Mouse (Mus musculus) left cerebral cortex, postnatal 14 days (tissue): ENCODE results near the gene Lrpprc. TPM values are rescaled to one million over a fixed set of nuclear protein-coding genes. Genes with fewer than 3 reads are reported as not detected.

Experiments
- DNase-seq, 2 experiments: peaks; one replicate each; pipeline ENCODE4 v3.0.0; 2021 to 2022; ENCODE audit warnings: low spot score in 2 of 2, mixed read lengths in 1 of 2
- intact Hi-C: fragments of 180-260 bp; cut with DNase I; formaldehyde crosslinking; loops from one replicate; pipeline ENCODE4 v1.15.1; 2025
- total RNA-seq, 2 experiments: library from RNA; stranded (reverse); gene quantifications; 2 replicates each; pipeline ENCODE4 v1.2.3; 2021

The Lrpprc gene
- total RNA-seq, 2 experiments from 2014 or later, result 63.5 to 66.2 TPM

DNA sequence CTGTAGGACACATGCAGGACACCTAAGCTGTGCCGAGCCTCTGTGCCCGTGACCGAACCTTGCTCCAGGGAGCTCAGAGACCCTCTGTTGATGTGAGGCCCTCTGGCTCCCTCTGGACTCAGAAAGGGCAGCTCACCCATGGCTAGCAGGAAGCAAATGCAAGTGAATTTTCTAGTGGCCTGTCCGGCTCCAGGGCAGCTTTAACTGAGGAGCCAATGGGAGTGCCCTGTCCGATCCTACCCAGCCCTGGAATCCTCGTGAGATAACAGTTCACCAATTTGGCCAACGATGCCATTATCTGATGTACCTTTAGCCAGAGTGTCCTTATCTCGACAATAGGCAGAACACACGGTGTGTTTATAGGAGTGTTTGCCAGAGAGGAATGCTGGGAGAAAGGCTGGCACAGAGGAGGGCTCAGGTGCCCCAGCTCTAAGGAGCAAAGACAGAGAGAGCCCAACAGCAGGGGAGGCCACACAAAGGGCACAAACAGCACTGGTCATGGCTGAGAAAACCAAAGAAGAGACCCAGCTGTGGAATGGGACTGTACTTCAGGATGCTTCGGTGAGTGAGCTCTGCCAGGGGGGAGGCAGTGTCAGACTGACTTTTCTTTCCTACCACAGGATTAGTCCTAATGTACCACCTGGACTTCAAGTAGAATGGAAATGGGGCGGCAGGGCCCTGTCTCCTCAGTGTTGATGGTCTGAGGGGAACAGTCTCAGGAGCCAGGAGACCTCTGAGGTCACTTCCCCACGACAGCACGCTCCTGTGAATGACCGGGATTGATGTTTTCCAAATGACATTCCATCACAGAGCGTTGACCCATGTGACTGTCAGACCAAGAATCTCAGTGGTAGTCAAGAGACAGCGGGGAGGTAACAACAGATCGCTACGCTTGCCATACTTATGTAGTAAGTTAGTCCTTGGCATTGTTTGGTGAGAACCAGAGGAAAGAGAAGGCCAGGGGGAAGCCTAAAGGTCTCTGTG lies 107.6 kb downstream of the Lrpprc start, which contains the start of gene Abcg5:
Abcg5 (minus strand) TSS at position 278 of the 984 bp plus-strand sequence.
- DNase-seq, result no peak
- intact Hi-C loops, result no loop called here

DNA sequence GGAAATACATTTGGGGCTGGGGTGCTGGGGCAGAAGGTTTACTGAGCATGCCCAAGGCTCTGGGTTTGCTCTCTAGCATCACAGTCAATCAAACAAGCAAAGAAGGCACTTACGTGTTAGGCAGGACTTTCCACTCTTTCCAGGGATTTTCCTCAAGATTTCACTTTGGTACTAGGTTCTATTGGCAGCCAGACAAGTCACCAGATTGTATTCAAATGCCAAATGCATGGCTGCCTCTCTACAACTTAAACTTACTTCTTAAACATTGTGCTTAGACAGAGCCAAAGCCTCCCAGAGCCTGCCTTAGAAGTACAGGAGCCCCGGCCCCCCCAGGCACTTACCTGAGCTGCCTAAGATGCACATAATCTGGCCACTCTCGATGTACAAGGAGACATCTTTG lies 108.9 kb downstream of the Lrpprc start:
- peak; percentile 34 to 49 for DNase-seq
- intact Hi-C loops, result no loop called here

DNA sequence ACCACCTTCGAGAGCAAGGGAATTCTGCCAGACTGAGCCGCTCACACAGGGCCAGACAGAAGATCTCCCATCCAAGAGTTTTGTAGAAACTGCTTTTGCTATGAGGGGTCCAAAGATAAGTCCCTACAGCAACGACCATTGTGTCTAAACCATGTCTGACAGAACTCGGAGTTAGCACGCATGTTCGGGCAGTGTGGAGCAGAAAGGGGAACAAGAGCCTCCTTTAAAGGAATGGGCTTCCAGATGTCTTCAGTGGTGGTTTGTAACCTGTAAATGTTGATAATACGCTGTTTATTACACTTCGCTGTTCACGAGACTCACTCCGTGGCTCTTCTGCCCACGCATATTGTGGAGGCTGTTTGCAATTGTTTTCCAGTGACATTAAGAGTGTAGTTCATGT lies 113.0 kb downstream of the Lrpprc start:
- DNase-seq, result no peak
- intact Hi-C loops, result no loop called here

DNA sequence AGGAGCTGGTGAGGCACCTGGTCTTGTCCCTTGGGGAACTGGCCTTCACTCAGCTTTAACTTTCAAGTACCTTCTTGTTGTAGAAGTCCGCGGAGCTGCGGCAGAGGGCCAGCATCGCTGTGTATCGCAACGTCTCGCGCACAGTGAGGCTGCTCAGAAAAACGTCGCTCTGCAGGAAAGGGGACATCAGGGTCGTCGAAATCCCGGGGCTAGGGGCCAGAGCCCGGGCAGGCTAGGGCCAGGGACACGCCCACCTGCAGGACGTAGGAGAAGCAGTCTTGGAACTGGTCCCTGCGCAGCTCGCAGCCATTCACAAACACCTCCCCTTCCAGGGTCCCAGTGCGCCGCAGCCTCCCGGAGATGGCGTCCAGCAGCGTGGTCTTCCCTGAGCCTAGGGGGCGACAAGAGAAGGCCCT lies 114.6 kb downstream of the Lrpprc start, which contains the start of gene Abcg8:
Abcg8 (plus strand) TSS at position 352 of the 416 bp plus-strand sequence.
- intact Hi-C loops, result no loop called here
- DNase-seq, result no peak

DNA sequence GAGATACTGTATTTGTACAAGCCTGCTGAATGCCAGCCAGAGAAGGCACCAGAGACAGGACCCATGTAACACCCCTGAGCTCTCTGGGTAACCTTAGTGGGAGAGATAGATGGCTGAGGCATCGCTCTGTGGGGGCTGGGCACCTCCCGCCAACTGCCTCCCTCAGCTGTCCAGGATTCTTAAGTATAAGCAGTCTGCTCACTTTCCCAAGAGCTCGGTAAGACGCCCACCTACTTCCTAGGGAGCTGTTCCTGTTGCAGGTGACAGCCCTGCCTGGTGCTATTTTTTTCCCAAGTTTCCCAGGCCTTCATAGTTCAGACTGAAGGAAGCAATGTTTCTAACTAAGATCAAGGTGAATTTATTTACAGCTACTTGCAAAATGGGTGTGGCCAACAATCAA lies 115.4 kb downstream of the Lrpprc start:
- intact Hi-C loops, result no loop called here
- DNase-seq, result peak; percentile 25 to 37

DNA sequence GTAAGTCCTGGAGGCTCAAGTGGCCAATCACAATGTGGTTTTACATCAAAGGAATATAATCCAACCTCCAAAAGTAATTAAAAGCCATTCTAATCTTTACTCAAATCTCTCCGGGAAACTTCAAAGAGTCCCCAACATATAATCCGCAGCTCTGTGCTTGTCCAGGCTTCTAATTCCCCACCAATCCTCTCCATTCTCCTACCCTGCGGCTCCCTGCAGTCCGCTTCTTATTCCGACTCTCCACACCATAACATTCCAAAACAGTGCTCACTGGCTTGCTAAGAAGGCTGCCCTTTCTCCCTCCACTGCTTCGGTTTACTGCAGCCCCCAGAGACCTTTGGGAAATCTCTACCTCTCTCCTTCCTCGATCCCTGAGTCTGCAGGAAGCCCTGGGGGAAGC lies 116.5 kb downstream of the Lrpprc start:
- DNase-seq, result no peak
- intact Hi-C loops, result no loop called here

DNA sequence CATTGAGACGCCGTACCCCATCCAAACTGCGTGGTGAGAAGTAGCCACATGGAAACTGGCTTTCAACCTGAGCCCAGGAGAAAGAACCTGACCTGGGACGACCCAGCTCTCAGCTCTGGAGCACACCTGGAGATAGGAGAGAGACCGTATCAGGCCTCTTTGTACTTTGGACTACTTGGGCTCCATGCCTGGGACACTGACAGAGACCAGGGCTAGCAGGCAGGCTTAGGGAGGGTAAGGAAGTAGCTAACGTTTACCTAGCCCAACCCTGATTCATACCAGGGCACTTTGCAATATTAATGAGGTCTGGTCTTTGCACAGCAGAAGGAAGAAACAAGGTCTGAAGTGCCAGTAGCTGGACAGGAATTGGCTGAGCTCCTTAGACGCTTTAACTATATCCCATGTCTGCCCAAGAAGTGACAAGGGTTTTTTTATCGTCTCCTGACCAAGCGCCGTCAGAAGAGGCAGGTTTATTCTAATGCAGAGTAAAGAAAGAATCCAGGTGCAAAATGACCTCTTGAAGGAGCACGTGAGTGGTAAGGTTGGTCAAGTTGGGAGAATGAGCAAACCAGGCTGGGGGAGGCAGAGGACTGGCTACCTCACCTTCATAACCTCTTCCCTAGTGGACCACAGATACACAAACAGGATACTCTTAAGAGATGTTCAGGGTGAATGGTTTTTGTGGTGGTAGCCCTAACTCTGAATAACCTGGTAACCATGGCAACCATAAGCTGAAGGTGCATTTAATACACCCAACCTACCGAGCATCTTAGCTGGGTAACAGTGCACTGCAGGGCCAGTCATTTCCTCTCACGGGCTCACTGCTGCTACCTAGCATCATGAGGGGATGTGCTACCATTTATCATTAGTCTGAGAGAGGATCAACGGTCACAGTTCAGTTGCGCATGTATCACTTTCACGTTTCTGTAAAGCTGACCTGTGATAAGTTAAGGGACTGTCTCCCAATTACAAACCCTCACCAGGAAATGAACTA lies 117.9 kb downstream of the Lrpprc start:
- DNase-seq, result no peak
- intact Hi-C loops, result no loop called here

DNA sequence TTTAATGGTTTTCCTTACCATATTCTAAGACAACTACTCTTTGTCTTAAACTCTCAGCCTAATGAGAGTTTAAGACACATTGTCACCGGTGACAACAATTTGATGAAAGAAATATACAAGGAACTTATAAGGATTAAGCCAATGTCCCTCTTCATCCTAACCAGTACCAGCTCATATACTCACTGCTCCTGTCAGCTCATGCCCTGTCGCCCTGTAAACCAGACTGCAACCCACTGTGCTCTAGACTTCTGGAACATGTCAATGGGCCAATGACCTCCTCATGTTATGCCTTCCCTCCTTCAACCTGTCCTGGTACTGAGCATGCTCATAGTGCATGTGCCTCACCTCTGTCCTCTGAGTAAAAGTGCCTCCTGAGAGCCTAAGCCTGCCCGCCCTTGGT lies 122.7 kb downstream of the Lrpprc start:
- no peak for DNase-seq
- intact Hi-C loops, result no loop called here

DNA sequence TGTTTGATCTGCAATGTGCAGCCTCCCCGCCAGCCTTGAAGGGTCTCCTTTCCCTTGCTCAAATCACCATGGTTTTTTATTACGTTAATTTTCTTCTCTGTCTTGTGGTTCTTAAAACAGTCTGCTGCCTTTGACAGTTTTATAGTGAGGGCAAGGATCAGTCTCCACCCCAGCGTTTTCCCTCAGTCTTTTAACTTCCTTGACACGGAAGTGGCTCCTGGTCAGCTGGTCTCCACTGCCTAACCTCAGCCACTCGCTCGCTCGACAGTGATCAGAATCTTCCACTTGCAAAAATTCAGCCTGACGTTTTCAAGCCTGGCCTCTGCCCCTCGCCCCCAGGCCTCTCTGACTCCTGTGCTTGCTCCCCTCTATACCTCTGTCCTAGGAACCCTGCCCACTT lies 124.9 kb downstream of the Lrpprc start:
- no peak for DNase-seq
- intact Hi-C loops, result no loop called here

DNA sequence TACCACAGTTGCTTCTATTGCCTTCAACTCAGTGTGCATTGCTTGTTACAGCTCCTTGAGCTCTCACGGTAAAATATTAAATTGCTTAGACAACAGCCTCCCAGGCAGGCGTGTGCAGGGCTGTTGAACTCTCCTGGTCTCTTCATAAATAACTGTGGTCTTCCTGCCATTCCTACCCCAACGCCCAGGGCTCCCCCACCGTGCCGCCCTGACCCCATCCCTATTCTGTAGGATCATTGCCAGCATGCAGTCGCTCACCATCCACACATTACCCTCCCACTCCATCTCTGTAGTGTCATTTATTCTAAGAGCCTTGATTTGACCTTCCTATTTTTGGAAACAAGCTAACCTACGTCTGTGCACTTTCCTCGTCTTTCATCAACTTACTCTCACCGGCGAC lies 125.5 kb downstream of the Lrpprc start:
- no peak for DNase-seq
- intact Hi-C loops, result no loop called here

DNA sequence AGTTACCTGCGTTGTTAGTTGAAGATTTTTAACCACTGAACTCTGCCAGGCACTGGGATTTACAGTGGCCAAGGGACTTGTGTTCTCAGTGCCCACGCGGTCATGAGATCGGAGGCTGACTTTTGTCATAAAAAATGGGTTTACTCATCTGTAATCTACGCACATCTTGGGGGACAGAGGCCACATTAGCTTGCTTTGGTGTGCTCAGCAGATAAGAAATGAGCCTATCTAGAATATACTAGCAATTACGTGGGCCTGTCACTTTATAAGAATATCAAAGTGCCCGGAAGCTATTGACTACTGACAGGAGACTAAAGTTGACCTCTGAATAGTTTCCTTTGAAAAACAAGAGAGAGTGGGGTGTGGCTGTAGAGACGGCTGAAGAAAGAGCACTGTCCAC lies 131.6 kb downstream of the Lrpprc start:
- intact Hi-C loops, result no loop called here
- DNase-seq, result no peak

DNA sequence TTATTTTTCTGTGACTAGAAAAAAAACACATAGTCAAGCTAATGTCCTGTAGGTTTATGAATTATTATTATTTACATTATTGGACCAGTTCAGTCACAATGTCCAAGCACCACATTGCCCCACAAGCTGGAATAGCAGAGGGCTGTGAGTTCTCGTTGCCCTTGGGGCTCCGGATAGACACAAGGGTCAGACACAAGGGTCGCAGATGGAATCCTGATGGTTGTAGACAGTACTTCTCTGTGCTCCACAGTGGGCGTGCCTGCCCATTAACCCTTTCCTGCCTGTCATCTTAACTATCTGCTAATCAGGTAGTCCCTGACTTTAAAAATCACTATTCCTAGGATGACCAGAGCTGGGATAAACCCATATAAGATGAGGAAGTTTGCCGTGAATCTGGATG lies 132.4 kb downstream of the Lrpprc start:
- DNase-seq, result no peak
- intact Hi-C loops, result no loop called here

DNA sequence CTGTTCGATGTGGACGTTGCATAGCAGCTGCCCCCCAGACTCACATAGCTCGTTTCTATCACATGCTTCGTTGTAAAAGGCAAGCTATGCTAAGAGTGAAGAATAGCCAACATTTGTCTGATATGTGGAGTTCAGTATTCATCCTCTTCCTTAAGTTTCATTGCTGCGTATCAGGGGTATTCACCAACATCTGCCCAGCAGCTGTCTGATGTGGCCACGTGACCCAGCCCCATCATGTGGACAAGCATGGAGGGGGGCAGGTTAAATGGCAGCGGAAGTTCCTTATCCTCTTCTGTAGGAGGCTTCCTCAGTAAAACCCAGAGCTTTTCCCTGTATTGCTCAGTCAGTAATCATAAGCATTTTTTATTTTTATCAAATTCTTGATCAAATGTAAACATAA lies 132.8 kb downstream of the Lrpprc start:
- no peak for DNase-seq
- intact Hi-C loops, result no loop called here

DNA sequence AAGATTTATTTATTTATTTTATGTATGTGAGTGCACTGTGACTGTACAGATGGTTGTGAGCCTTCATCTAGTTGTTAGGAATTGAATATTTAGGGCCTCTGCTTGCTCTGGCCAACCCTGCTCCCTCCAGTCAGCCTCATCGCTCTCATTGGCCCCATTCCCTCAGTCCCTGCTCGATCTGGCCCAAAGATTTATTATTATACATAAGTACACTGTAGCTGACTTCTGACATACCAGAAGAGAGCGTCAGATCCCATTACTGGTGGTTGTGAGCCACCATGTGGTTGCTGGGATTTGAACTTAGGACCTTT lies 133.2 kb downstream of the Lrpprc start:
- no peak for DNase-seq

DNA sequence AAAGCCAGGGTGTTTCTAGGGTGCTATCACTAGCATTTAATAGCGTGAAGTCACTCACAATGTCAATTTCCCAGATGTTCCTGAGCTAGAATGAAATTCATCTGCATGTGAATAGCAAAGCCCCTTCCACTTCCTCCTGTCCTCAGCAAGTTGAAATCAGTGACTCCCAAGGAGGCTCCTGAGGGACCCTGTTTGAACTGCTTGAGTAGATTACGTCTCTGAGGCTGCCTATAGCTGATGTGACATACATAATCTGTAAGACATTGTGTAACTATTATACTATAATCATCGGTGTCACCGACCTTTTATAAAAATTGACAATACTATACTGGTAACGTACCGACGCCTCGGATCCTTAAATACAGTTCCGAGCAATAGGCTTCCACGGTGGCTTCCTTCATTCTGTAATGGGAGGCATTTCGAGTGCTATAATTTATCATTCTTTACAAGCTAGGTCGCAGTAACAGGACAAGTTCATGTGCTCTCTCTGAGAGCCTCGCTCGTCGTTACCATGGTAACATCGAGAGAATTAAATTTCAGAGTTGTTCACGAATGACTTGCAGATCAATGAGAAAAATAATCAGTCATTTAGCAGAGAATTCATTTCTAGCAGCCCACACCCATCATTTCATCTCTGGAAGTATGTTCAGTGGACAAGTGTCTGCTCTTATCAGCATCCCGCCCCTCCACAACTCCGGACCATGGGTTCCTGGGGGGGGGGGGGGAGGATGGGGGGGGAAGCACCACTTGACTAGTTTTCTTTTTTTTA lies 133.8 kb downstream of the Lrpprc start:
- intact Hi-C loops, result no loop called here
- no peak for DNase-seq

More for the DNA sequence above, 133.2 kb downstream of the Lrpprc start:
- intact Hi-C loops, result no loop called here

DNA sequence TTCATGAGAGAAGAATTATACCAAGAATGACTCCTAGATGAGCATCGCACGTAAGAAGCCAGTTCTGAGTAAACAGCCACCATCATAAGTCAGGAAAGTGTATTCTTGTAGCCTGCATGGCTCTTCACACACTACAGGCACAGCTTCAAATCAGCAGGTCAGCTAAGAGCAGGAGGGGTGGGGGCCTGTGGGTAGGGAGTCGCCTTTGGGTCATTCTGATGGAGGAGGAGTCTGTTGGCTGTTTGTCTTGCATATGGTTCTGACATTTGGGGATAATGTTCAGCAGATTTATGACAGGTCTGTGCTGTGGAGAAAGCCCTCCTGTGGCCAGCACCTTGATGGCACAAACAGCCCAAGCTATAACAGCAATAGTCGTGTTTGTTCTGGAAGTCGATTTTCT lies 134.4 kb downstream of the Lrpprc start:
- intact Hi-C loops, result no loop called here
- no peak for DNase-seq
